Mouse (Mus musculus): ENCODE measurements around the gene Ppp1r8.

Ppp1r8 gene

GRCm38 (mm10) chr4:132842970-132843704, at the start of gene Ppp1r8:
Gene Ppp1r8, minus strand, starts transcription at chr4:132843169.
- DNase-seq (ENCODE audit: low spot score in 2 of 2): peak; percentile 90 to 91

DNA sequence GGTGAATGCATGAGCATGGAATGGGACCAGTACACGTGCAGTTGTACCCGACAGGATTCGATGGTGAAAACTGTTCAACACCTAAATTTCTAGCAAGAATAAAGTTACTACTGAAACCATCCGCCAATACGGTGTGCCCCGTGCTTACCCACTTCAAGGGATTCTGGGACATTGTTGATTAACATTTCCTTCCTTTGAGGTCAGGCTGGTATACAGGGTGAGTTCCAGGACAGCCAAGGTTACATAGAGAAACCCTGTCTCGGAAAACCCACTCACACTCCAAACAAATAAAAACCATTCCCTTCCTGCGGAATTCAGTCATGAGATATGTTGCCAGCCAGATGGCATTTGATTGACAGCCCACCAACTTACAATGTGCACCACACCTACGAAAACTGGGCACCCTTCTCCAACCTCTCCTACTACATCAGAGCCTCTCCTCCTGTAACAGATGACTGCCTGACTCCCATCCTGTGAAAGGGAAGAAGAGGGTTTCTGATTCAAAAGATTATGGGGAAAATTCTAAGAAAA, 41.9 kb upstream of the Ppp1r8 start:
- no peak for DNase-seq (ENCODE audit: low spot score in 2 of 2)

GRCm38 (mm10) chr4:132884064-132884843, 41.3 kb upstream of the Ppp1r8 start, which contains the start of gene Stx12:
Gene Stx12, minus strand, starts transcription at chr4:132884509.
- DNase-seq (ENCODE audit: low spot score in 2 of 2): peak; percentile 81 to 85

GRCm38 (mm10) chr4:132883561-132884063, 40.6 kb upstream of the Ppp1r8 start:
- DNase-seq (ENCODE audit: low spot score in 2 of 2): peak; percentile 10 to 38

- no peak for DNase-seq (ENCODE audit: low spot score in 2 of 2)
Measured at GRCm38 (mm10) chr4:132874363-132875097, 31.6 kb upstream of the Ppp1r8 start.

DNA sequence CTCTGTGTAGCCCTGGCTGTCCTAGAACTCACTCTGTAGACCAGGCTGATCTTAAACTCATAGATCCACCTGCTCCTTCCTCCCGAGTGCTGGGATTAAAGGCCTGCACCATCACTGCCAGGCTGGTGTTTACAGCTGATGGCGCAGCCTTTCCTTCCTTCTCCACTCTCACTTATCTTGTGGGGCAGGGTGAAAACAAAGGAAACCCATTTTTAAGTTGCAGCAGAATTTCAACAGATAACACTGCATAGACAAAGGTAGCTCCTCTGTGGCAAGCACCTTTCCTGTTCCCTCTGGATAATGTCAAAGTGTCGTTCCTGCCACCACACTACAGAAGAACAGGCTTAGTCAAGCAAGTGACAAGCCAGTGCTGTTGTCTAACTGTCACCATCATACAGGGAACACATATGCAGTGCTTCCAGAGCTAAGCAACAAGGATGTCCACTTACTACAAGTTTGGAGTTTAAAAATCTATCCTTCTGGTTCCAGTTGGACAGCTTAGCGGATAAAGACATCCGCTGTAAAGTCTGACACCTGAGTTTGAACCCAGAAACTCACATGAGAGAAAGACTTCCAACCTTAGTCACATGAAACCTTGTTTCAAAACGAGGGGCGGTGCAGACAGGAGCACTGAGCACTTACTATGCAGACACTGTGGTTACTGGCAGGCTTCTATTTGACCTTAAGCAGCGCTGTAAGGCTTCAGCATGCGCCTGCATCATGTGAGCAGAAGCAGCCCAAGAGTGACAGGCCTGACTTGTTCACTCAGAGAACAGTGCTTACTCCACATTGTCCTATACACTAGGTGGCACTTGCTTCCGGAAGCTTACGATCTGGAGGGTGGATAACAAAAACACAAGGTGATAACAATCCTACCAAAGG, 30.8 kb upstream of the Ppp1r8 start:
- DNase-seq (ENCODE audit: low spot score in 2 of 2): no peak

DNA sequence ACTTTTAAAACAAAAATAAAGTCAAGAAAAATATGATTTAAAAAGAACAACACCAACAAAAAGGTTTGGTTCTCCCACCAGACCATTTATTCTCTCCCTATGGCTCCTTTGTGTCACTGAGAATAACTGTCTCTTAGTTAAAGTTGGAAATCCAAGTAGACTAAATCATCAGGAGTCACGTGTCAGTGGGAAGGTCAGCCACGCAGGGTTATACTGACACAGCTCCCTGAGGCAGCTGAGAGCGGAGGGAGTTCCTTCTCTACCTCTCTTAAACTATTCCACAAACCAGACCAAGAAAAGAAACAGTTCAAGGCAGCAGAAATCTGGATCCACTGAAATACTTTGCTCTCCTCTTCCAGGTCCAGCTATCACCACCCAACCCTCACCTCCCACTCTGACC, 28.1 kb upstream of the Ppp1r8 start:
- DNase-seq (ENCODE audit: low spot score in 2 of 2): no peak

- DNase-seq (ENCODE audit: low spot score in 2 of 2): no peak
Measured at GRCm38 (mm10) chr4:132864856-132865255, 21.9 kb upstream of the Ppp1r8 start.

DNA sequence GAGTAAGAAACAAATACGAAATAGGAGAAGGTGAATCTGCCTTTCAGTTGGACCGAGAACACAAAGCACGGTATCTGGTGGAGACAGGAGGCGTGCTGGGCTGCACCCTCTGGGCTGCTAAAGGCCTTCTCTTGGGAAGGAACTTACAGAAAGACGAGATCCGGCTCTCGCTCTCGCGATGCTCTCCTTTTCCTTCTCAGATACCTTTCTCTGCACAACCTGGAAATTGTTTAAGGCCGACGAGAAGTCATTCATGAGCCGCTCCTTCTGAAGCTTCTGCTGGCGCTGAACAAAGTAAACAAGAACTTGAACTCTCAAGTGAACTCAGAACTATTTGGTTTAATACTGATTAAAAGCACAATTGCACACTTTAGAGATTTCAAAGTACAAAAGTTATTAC, 20.0 kb upstream of the Ppp1r8 start:
- no peak for DNase-seq (ENCODE audit: low spot score in 2 of 2)

GRCm38 (mm10) chr4:132860880-132861279, 17.9 kb upstream of the Ppp1r8 start:
- DNase-seq (ENCODE audit: low spot score in 2 of 2): no peak

GRCm38 (mm10) chr4:132843705-132844071, 719 bp upstream of the Ppp1r8 start:
- DNase-seq (ENCODE audit: low spot score in 2 of 2): no peak

DNA sequence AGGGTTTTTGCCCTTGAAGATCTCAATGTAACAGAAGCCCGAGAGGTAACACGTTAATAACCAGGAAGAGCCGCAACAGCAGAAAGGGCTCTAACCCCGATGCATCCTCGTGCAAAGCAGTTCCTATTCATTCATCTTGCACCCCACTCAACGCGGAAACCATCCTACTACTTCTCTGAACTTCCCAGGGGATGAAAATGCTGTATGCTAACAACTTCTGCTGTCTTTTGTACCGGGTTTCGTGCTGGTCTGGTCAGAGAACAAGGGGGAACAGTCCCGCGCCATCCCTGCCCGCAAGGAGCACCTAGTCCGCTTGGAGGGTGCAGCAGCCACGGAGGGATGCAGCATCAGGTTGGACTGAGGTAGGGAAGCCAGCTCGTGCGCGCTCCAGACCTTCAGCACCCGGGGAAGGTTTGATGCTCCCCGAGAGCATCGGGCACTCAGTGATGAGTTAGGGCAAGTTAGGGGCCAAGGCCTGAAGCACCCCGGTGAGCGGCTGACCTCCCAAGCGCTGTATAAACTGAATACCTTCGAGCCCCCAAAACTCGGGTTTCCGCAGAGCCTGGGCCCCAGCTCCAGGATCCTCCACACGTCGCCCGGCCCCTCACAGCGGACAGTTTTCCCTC, 575 bp downstream of the Ppp1r8 start:
- peak; percentile 8 to 19 for DNase-seq (ENCODE audit: low spot score in 2 of 2)

- DNase-seq (ENCODE audit: low spot score in 2 of 2): no peak
Measured at GRCm38 (mm10) chr4:132841493-132841892, 1.5 kb downstream of the Ppp1r8 start.

- peak; percentile 76 to 83 for DNase-seq (ENCODE audit: low spot score in 2 of 2)
Measured at GRCm38 (mm10) chr4:132823614-132824366, 19.2 kb downstream of the Ppp1r8 start.

- no peak for DNase-seq (ENCODE audit: low spot score in 2 of 2)
Measured at GRCm38 (mm10) chr4:132818442-132818841, 24.5 kb downstream of the Ppp1r8 start.

DNA sequence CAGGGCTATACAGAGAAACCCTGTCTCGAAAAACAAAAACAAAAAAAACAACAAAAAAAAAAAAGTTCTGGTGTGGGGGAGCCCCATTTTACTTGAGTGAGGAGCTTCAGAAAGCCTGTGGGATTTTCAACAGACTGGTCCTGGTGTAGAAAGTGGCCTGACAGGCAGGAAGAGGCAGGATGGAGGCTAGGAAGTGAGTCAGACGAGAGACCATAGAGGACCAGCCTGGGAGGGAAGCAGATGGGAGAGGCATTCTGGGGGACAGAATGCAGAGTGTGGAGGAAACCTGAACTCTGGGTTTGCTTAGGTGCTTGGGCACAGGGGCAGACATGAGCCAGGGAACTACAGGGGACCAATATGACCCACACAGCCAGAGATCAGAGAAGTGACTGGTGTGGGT, 26.1 kb downstream of the Ppp1r8 start:
- DNase-seq (ENCODE audit: low spot score in 2 of 2): no peak

GRCm38 (mm10) chr4:132816404-132816803, 26.6 kb downstream of the Ppp1r8 start:
- DNase-seq (ENCODE audit: low spot score in 2 of 2): peak; percentile 60 to 66

DNA sequence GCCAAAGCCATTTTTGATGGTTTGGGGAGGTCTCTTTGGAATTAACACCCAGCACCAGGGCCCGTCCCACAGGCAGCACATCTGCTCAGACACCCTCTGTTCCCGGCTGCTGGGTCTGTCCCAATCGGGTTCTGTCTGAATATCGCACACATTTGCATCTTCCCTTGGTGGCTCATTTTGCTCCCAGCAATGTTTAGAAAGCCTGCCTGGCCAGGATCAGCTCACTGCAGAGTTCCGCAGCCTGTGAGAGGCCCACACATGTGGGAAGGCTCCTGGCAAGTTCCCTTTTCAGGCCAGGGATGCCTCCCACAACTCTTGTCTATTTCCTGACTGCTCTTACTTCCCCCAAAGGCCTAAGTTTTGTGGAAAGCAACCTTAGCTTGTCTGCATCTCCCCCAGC, 33.3 kb downstream of the Ppp1r8 start:
- DNase-seq (ENCODE audit: low spot score in 2 of 2): no peak

GRCm38 (mm10) chr4:132807771-132808641, 35.0 kb downstream of the Ppp1r8 start:
- peak; percentile 85 to 90 for DNase-seq (ENCODE audit: low spot score in 2 of 2)

Measured in spleen, postnatal 36 days (tissue).